Mouse (Mus musculus): Measurements from ENCODE around the gene Tmem232. TPM values are rescaled to one million over a fixed set of nuclear protein-coding genes. Genes with fewer than 3 reads are reported as not detected.

The Tmem232 gene
- total and polyA plus RNA-seq, 2 experiments = not detected

DNA sequence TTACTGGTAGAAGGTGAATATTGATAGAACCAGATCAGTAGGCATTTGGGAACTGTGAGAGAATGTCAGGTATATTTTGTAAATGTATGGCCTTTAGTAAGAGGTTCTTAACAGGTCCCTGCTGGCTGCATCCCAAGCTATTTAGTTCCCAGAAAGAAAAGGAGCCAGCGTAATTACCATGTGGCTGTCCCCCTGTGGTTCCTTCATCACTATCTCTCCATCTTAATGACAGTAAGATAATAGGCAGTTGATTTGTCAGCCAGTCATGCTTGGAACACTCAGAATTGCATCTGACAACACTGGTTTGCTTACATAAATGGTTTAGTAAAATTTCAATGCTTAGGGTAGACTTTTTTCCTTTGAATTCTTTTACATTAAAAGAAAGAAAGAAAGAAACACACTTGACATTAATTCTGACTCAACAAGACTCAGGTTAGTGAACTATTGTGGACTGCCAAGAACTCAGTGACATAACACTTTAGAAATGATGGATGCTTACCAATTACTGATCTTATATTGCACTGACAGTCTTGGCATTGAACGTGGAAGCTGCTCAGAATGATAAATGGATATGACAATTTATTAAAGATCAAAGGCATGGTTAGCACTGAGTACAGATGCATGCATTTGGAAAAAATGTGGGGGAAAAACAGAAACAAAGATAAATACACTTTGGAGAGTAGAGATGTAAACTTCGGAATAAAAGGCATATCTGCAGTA lies 174.9 kb downstream of the Tmem232 start:
- H3K36me3 ChIP-seq (ENCODE audit: control insufficient read depth, insufficient read depth, low read length) = no peaks in the 10 kb centered on the region
- 64% methylated on average over 3 of the region's 3 CpGs for WGBS
- H3K27ac ChIP-seq (replicated peaks; ENCODE audit: insufficient read depth, low read depth, low read length) = no peak overlapping the region
- DNase-seq (ENCODE audit: extremely low read depth, low read depth, low spot score) = no peak
- no peaks in the 10 kb centered on the region for H3K79me2 ChIP-seq (ENCODE audit: control insufficient read depth, insufficient read depth, low read length)
- no peak overlapping the region for H3K9ac ChIP-seq (ENCODE audit: low read depth, low read length)
- no peaks in the 10 kb centered on the region for H3K27me3 ChIP-seq (ENCODE audit: control insufficient read depth, insufficient read depth, low read length)
- TF ChIP-seq CTCF (IDR thresholded peaks at IDR 0.05; ENCODE audit: low read depth, low read length) (no peak), POLR2A (IDR thresholded peaks at IDR 0.05; ENCODE audit: extremely low read depth, insufficient read depth, low read length) (no peak)
- no peak overlapping the region for H3K4me3 ChIP-seq (ENCODE audit: insufficient read depth, low read depth, low read length)
- H3K4me1 ChIP-seq (ENCODE audit: control insufficient read depth, insufficient read depth, low read length) = no peaks in the 10 kb centered on the region

- no peak for DNase-seq (ENCODE audit: extremely low read depth, low read depth, low spot score)
- 86% methylated on average over 8 of the region's 8 CpGs for WGBS
- no peak for TF ChIP-seq CTCF (IDR thresholded peaks at IDR 0.05; ENCODE audit: low read depth, low read length)
- TF ChIP-seq POLR2A (IDR thresholded peaks at IDR 0.05; ENCODE audit: extremely low read depth, insufficient read depth, low read length) = no peak
- Histone ChIP-seq H3K27me3 (ENCODE audit: control insufficient read depth, insufficient read depth, low read length) (no peaks in the 10 kb centered on the region), H3K9ac (ENCODE audit: low read depth, low read length) (no peak overlapping the region), H3K79me2 (ENCODE audit: control insufficient read depth, insufficient read depth, low read length) (no peaks in the 10 kb centered on the region), H3K27ac (replicated peaks; ENCODE audit: insufficient read depth, low read depth, low read length) (no peak overlapping the region), H3K4me1 (ENCODE audit: control insufficient read depth, insufficient read depth, low read length) (no peaks in the 10 kb centered on the region), H3K36me3 (ENCODE audit: control insufficient read depth, insufficient read depth, low read length) (no peaks in the 10 kb centered on the region), H3K4me3 (ENCODE audit: insufficient read depth, low read depth, low read length) (no peak overlapping the region)
Measured at GRCm38 (mm10) chr17:65351836-65352235, 188.7 kb downstream of the Tmem232 start.

GRCm38 (mm10) chr17:65340016-65340415 lies 200.6 kb downstream of the Tmem232 start:
- Histone ChIP-seq H3K27me3 (ENCODE audit: control insufficient read depth, insufficient read depth, low read length) (no peaks in the 10 kb centered on the region), H3K4me1 (ENCODE audit: control insufficient read depth, insufficient read depth, low read length) (no peaks in the 10 kb centered on the region), H3K79me2 (ENCODE audit: control insufficient read depth, insufficient read depth, low read length) (no peaks in the 10 kb centered on the region), H3K9ac (ENCODE audit: low read depth, low read length) (no peak overlapping the region), H3K36me3 (ENCODE audit: control insufficient read depth, insufficient read depth, low read length) (no peaks in the 10 kb centered on the region), H3K4me3 (ENCODE audit: insufficient read depth, low read depth, low read length) (no peak overlapping the region), H3K27ac (replicated peaks; ENCODE audit: insufficient read depth, low read depth, low read length) (no peak overlapping the region)
- WGBS = 70% methylated on average over 4 of the region's 4 CpGs
- TF ChIP-seq CTCF (IDR thresholded peaks at IDR 0.05; ENCODE audit: low read depth, low read length) = no peak
- no peak for TF ChIP-seq POLR2A (IDR thresholded peaks at IDR 0.05; ENCODE audit: extremely low read depth, insufficient read depth, low read length)
- DNase-seq (ENCODE audit: extremely low read depth, low read depth, low spot score) = peak; percentile 7

GRCm38 (mm10) chr17:65330759-65331158 lies 209.8 kb downstream of the Tmem232 start:
- Histone ChIP-seq H3K79me2 (ENCODE audit: control insufficient read depth, insufficient read depth, low read length) (no peaks in the 10 kb centered on the region), H3K27me3 (ENCODE audit: control insufficient read depth, insufficient read depth, low read length) (0 out of 2 replicates have a peak, but pooled peaks cover 2% of the 10 kb centered on the region), H3K4me3 (ENCODE audit: insufficient read depth, low read depth, low read length) (no peak overlapping the region), H3K27ac (replicated peaks; ENCODE audit: insufficient read depth, low read depth, low read length) (no peak overlapping the region), H3K4me1 (ENCODE audit: control insufficient read depth, insufficient read depth, low read length) (no peaks in the 10 kb centered on the region), H3K36me3 (ENCODE audit: control insufficient read depth, insufficient read depth, low read length) (no peaks in the 10 kb centered on the region), H3K9ac (ENCODE audit: low read depth, low read length) (no peak overlapping the region)
- no peak for TF ChIP-seq CTCF (IDR thresholded peaks at IDR 0.05; ENCODE audit: low read depth, low read length)
- no peak for TF ChIP-seq POLR2A (IDR thresholded peaks at IDR 0.05; ENCODE audit: extremely low read depth, insufficient read depth, low read length)
- no peak for DNase-seq (ENCODE audit: extremely low read depth, low read depth, low spot score)
- WGBS = 91% methylated on average over 8 of the region's 8 CpGs

DNA sequence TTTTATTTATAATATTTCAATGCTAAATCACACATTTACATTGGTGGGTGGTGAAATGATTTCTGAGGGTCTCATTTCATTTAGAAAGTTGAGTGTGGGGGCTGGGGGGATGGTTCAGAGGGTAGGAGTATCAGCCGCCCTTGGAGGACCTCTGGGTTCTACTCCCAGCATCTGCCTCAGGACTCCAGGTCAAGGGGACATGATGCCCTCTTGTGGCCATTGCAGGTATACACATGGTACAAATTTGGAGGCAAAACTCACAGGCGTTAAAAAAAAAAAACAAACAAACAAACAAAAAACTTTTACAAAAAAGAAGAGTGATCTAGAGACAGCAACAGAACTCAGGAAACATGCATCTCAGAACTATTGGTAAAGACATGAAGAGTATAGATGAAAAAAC lies 215.3 kb downstream of the Tmem232 start:
- 15% methylated on average over 2 of the region's 2 CpGs for WGBS
- DNase-seq (ENCODE audit: extremely low read depth, low read depth, low spot score) = peak; percentile 11
- Histone ChIP-seq H3K79me2 (ENCODE audit: control insufficient read depth, insufficient read depth, low read length) (no peaks in the 10 kb centered on the region), H3K4me1 (ENCODE audit: control insufficient read depth, insufficient read depth, low read length) (no peaks in the 10 kb centered on the region), H3K4me3 (ENCODE audit: insufficient read depth, low read depth, low read length) (no peak overlapping the region), H3K36me3 (ENCODE audit: control insufficient read depth, insufficient read depth, low read length) (no peaks in the 10 kb centered on the region), H3K9ac (ENCODE audit: low read depth, low read length) (no peak overlapping the region), H3K27ac (replicated peaks; ENCODE audit: insufficient read depth, low read depth, low read length) (no peak overlapping the region), H3K27me3 (ENCODE audit: control insufficient read depth, insufficient read depth, low read length) (0 out of 2 replicates have a peak, but pooled peaks cover 2% of the 10 kb centered on the region)
- TF ChIP-seq POLR2A (IDR thresholded peaks at IDR 0.05; ENCODE audit: extremely low read depth, insufficient read depth, low read length) (no peak), CTCF (IDR thresholded peaks at IDR 0.05; ENCODE audit: low read depth, low read length) (peak; percentile 76)

GRCm38 (mm10) chr17:65320623-65321022 lies 220.0 kb downstream of the Tmem232 start:
- H3K79me2 ChIP-seq (ENCODE audit: control insufficient read depth, insufficient read depth, low read length) = no peaks in the 10 kb centered on the region
- 88% methylated on average over 6 of the region's 6 CpGs for WGBS
- no peak for DNase-seq (ENCODE audit: extremely low read depth, low read depth, low spot score)
- no peak overlapping the region for H3K9ac ChIP-seq (ENCODE audit: low read depth, low read length)
- H3K27me3 ChIP-seq (ENCODE audit: control insufficient read depth, insufficient read depth, low read length) = no peaks in the 10 kb centered on the region
- H3K4me3 ChIP-seq (ENCODE audit: insufficient read depth, low read depth, low read length) = no peak overlapping the region
- no peak for TF ChIP-seq POLR2A (IDR thresholded peaks at IDR 0.05; ENCODE audit: extremely low read depth, insufficient read depth, low read length)
- no peaks in the 10 kb centered on the region for H3K4me1 ChIP-seq (ENCODE audit: control insufficient read depth, insufficient read depth, low read length)
- no peak overlapping the region for H3K27ac ChIP-seq (replicated peaks; ENCODE audit: insufficient read depth, low read depth, low read length)
- no peaks in the 10 kb centered on the region for H3K36me3 ChIP-seq (ENCODE audit: control insufficient read depth, insufficient read depth, low read length)
